Mouse (Mus musculus): ENCODE measurements around the gene C1rb. TPM values are rescaled to one million over a fixed set of nuclear protein-coding genes. Genes with fewer than 3 reads are reported as not detected.
"Not testable (repeated sequence)": the region's sequence is repeated elsewhere in the genome, so short reads cannot be mapped to it uniquely, and the experiment has no call there.

C1rb gene
- polyA plus RNA-seq, 1 experiment from 2014 or later = not detected

DNA sequence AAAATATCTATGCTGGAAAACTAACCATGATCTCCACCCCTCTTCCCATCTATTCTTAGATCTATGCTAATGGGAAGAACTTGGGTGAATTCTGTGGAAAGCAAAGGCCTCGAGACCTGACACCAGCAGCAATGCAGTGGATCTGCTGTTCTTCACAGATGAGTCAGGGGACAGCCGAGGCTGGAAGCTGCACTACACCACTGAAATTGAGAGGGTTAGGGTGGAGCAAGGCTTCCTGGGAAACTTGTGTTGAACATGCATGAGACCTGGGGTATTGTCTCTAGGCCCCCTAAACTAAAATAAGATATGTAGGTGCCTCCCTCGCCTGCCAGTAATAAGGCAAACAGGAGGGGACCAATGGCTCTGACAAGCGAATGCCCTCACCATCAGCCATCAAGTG, 8.9 kb upstream of the C1rb start:
- H3K36me3 ChIP-seq (replicated peaks) = not testable (repeated sequence)

DNA sequence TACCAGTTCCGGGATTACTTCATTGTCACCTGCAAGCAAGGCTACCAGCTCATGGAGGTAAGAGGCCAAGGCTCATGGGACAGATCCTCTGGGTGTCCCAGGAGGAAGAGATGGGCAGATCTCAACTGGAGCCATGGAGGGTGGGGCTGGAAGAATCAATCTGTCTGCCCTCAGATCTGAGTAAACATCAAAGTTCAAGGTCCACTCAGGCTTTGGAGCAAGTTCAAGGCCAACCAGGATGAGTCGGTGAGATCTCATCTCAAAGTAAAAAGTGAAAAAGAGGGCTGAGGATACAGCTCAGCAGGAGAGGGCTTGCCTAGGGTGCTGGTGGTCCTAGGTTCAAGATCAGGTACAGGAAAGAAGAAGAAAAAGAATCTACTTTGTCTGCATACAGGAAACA, 8.5 kb upstream of the C1rb start:
- not testable (repeated sequence) for H3K27me3 ChIP-seq (replicated peaks; ENCODE audit: low read depth, poor library complexity, severe bottlenecking); H3K4me3 ChIP-seq; H3K36me3 ChIP-seq (replicated peaks); DNase-seq (ENCODE audit: low spot score); H3K27ac ChIP-seq (replicated peaks); H3K9me3 ChIP-seq; H3K4me1 ChIP-seq
- WGBS = 92% methylated on average over 2 of the region's 2 CpGs

More for the DNA sequence above, 8.9 kb upstream of the C1rb start:
- not testable (repeated sequence) for H3K27me3 ChIP-seq (replicated peaks; ENCODE audit: low read depth, poor library complexity, severe bottlenecking); H3K4me3 ChIP-seq; H3K27ac ChIP-seq (replicated peaks); H3K4me1 ChIP-seq; DNase-seq (ENCODE audit: low spot score); H3K9me3 ChIP-seq
- 82% methylated on average over 4 of the region's 4 CpGs for WGBS

DNA sequence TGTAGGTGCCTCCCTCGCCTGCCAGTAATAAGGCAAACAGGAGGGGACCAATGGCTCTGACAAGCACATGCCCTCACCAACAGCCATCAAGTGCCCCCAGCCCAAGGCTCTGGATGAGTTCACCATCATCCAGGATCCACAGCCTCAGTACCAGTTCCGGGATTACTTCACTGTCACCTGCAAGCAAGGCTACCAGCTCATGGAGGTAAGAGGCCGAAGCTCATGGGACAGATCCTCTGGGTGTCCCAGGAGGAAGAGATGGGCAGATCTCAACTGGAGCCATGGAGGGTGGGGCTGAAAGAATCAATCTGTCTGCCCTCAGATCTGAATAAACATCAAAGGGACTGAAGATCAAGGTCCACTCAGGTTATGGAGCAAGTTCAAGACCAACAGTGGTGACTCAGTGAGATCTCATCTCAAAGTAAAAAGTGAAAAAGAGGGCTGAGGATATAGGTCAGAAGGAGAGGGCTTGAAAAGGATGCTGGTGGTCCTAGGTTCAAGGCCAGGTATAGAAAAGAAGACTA, 5.1 kb downstream of the C1rb start:
- H3K36me3 ChIP-seq (replicated peaks); H3K4me3 ChIP-seq; H3K27me3 ChIP-seq (replicated peaks; ENCODE audit: low read depth, poor library complexity, severe bottlenecking); H3K4me1 ChIP-seq; H3K27ac ChIP-seq (replicated peaks); H3K9me3 ChIP-seq; DNase-seq (ENCODE audit: low spot score): not testable (repeated sequence)
- 86% methylated on average over 3 of the region's 3 CpGs for WGBS

DNA sequence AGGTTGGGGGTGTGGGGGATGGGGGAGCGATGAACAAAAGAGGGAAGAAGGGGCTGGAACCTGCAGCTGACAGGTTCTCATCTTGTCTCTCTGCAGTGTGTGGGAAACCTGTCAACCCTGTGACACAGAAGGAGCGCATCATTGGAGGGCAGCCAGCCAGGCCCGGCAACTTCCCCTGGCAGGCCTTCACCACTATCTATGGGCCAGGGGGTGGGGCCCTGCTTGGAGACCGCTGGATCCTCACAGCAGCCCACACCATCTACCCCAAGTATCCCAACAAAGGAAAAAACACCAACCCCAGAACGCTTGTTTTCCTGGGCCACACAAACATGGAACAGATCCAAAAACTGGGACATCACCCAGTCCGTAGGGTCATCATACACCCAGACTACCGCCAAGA, 10.1 kb downstream of the C1rb start:
- H3K36me3 ChIP-seq (replicated peaks); H3K9me3 ChIP-seq; H3K4me1 ChIP-seq; H3K27ac ChIP-seq (replicated peaks); H3K27me3 ChIP-seq (replicated peaks; ENCODE audit: low read depth, poor library complexity, severe bottlenecking); DNase-seq (ENCODE audit: low spot score); H3K4me3 ChIP-seq: not testable (repeated sequence)
- WGBS = 93% methylated on average over 7 of the region's 7 CpGs

DNA sequence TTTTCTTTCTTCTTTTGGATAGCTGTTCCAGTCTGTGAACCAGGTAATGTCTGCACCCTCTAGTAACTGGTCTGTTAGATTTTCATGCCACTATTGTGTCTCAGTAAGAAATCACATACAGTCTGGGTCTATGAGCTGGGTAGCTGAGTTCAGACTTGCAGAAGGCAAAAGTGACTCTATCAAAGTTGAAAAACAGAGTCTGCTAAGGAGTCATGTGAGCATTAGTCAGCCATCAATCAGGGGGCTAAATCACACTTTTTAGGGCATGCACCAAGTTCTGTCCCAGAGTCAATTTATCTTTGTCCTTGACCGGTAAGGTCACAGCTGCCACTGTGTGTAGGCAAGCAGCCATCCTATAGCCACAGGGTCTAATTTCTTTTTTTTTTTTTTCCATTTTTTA, 12.1 kb downstream of the C1rb start:
- 88% methylated on average over 1 of the region's 1 CpGs for WGBS
- H3K9me3 ChIP-seq = no peaks in the 10 kb centered on the region

DNA sequence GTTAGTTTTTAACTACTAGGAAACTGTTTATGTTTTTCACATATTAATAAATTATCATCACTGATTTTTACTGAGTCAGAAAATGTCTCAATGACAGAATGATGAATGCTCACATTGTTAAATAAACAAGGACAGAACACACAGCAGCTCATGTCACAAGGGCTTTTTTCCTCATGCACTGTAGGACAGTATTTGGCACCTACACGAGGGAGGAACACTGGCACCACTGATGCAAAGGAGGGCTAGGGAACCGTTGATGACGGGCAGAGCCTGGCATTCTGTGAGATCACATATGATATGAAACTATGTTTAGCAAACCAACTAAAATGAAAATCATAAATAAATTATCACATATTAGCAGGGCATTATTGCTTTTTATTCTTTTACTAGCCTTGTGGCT, 14.8 kb downstream of the C1rb start:
- H3K9me3 ChIP-seq = no peaks in the 10 kb centered on the region
- no peaks in the 10 kb centered on the region for H3K36me3 ChIP-seq (replicated peaks)
- 87% methylated on average over 3 of the region's 3 CpGs for WGBS
- H3K27me3 ChIP-seq (replicated peaks; ENCODE audit: low read depth, poor library complexity, severe bottlenecking) = no peaks in the 10 kb centered on the region
- DNase-seq (ENCODE audit: low spot score) = no peak
- no peak overlapping the region for H3K27ac ChIP-seq (replicated peaks)
- H3K4me3 ChIP-seq = no peak overlapping the region
- H3K4me1 ChIP-seq = no peaks in the 10 kb centered on the region

More for the DNA sequence above, 12.1 kb downstream of the C1rb start:
- no peaks in the 10 kb centered on the region for H3K36me3 ChIP-seq (replicated peaks)
- no peak overlapping the region for H3K4me3 ChIP-seq
- no peaks in the 10 kb centered on the region for H3K4me1 ChIP-seq
- no peak overlapping the region for H3K27ac ChIP-seq (replicated peaks)
- DNase-seq (ENCODE audit: low spot score) = no peak
- no peaks in the 10 kb centered on the region for H3K27me3 ChIP-seq (replicated peaks; ENCODE audit: low read depth, poor library complexity, severe bottlenecking)

DNA sequence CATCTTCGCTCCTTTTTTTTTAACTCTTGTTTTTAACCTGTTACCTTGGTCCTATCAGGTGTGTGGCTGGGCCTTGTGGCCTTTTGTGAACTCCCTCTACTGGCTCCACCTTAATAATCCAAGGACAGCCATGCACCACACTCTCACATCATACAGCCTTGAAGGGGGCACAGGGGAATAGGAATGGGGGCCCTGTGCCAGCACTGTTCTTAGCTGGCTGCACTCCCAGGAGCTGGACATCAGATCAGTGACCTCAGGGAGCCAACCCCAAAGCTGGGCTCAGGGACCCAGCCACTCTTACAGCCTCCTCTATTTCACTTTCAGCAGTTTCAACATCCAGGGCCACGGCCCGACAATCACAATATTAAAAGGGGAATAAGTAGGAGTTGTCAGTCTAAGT, 15.7 kb downstream of the C1rb start:
- Histone ChIP-seq H3K27me3 (replicated peaks; ENCODE audit: low read depth, poor library complexity, severe bottlenecking) (no peaks in the 10 kb centered on the region), H3K27ac (replicated peaks) (no peak overlapping the region), H3K36me3 (replicated peaks) (no peaks in the 10 kb centered on the region), H3K4me3 (no peak overlapping the region), H3K9me3 (no peaks in the 10 kb centered on the region), H3K4me1 (no peaks in the 10 kb centered on the region)
- DNase-seq (ENCODE audit: low spot score) = no peak
- WGBS = 89% methylated on average over 3 of the region's 3 CpGs

DNA sequence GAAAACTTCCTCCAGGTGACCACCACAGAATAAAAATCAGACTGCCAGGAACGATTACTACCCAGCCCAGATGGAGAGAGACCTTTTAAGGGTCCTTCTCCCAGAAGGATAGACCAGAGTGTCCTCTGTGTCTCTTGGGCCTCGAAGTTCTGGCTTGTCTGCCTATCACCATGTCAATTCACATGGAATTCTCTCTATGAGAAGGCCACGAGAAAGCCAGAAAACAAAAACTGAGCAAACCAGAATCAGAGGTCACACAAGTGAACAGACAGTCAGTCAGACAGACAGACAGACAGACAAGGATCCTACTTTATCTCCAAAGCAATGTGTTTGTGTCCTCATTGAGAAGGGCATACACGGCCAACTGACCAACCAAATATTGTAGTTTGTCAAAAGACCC, 16.2 kb downstream of the C1rb start:
- DNase-seq (ENCODE audit: low spot score) = no peak
- Histone ChIP-seq H3K4me1 (no peaks in the 10 kb centered on the region), H3K27ac (replicated peaks) (no peak overlapping the region), H3K9me3 (no peaks in the 10 kb centered on the region), H3K36me3 (replicated peaks) (no peaks in the 10 kb centered on the region), H3K4me3 (no peak overlapping the region), H3K27me3 (replicated peaks; ENCODE audit: low read depth, poor library complexity, severe bottlenecking) (no peaks in the 10 kb centered on the region)
- WGBS = 76% methylated on average over 4 of the region's 4 CpGs

DNA sequence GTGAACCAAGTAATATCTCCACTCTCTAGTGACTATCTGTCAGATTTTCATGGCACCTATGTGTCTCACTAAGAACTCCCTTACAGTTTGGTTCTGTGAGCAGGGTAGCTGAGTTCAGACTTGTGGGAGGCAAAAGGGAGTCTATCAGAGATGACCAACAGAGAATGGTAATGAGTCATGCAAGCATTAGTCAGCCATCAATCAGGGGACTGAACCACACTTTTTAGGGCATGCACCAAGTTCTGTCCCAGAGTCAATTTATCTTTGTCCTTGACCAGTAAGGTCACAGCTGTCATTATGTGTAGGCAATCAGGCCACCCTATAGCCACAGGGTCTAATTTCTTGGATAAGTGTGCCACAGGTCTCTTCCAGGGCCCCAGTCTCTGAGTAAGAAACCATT, 18.7 kb downstream of the C1rb start:
- H3K27ac ChIP-seq (replicated peaks) = no peak overlapping the region
- H3K4me3 ChIP-seq = no peak overlapping the region
- no peak for DNase-seq (ENCODE audit: low spot score)

DNA sequence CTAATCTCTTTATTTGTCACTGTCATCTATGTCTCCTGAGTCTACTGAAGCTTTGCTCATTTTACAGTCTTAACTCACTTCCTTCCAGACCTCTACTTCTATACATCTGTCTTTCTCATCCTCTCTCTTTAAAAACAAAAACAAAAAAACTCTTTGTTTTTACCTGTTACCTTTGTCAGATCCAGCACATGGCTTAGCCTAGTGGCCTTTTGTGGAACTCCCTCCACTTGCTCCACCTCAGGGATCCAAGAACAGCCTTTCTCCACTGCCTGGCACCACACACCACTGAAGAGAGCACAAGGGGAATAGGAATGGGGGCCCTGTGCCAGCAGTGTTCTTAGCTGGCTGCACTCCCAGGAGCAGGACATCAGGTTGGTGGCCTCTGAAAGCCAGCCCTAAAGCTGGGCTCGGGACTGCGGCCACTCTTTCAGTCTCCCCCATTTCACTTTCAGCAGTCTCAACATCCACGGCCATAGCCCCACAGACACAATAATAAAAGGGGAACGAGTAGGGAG, 22.1 kb downstream of the C1rb start:
- DNase-seq (ENCODE audit: low spot score) = no peak
- Histone ChIP-seq H3K27me3 (replicated peaks; ENCODE audit: low read depth, poor library complexity, severe bottlenecking) (no peaks in the 10 kb centered on the region), H3K27ac (replicated peaks) (no peak overlapping the region), H3K4me3 (no peak overlapping the region), H3K9me3 (no peaks in the 10 kb centered on the region), H3K36me3 (replicated peaks) (no peaks in the 10 kb centered on the region), H3K4me1 (no peaks in the 10 kb centered on the region)
- 90% methylated on average over 4 of the region's 4 CpGs for WGBS

More for the DNA sequence above, 18.7 kb downstream of the C1rb start:
- no peaks in the 10 kb centered on the region for H3K4me1 ChIP-seq
- no peaks in the 10 kb centered on the region for H3K27me3 ChIP-seq (replicated peaks; ENCODE audit: low read depth, poor library complexity, severe bottlenecking)
- H3K9me3 ChIP-seq = no peaks in the 10 kb centered on the region
- no peaks in the 10 kb centered on the region for H3K36me3 ChIP-seq (replicated peaks)

DNA sequence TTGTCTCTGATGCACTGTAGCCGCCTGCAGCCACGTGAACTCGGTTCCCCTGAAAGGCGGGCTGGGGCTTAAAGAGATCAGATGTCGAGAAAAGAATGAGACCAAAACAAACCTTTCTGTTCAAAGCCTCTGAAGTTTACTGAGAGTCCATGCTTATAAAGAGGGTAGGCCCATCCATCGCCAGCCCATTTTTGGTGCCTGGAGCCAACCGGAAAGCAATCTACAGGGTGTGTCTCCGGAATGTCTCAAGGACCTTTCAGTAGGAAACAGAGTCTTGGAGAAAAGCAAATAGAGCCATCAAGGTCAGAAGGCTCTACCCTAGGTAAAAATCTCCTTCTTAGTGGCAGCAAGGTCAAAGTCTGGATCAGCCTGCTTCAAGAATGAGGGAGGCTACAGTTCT, 23.0 kb downstream of the C1rb start:
- Histone ChIP-seq H3K9me3 (no peaks in the 10 kb centered on the region), H3K4me3 (no peak overlapping the region), H3K27me3 (replicated peaks; ENCODE audit: low read depth, poor library complexity, severe bottlenecking) (no peaks in the 10 kb centered on the region), H3K36me3 (replicated peaks) (no peaks in the 10 kb centered on the region), H3K27ac (replicated peaks) (no peak overlapping the region), H3K4me1 (no peaks in the 10 kb centered on the region)
- no peak for DNase-seq (ENCODE audit: low spot score)
- 77% methylated on average over 8 of the region's 8 CpGs for WGBS

DNA sequence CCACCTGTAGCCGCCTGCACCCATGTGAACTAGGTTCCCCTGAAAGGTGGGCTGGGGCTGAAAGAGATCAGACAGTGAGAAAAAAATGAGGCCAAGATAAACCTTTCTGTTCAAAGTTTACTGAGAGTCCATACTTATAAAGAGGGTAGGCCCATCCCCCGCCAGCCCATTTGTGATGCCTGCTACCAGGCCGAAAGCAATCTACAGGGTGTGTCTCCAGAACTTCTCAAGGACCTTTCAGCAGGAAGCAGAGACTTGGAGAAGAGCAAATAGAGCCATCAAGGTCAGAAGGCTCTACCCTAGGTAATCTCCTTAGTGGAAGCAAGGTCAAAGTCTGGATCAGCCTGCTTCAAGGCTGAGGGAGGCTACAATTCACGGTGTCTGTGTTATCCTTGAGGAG, 31.9 kb downstream of the C1rb start:
- no peak overlapping the region for H3K4me3 ChIP-seq
- no peaks in the 10 kb centered on the region for H3K36me3 ChIP-seq (replicated peaks)
- WGBS = 90% methylated on average over 4 of the region's 4 CpGs
- no peak overlapping the region for H3K27ac ChIP-seq (replicated peaks)
- no peaks in the 10 kb centered on the region for H3K27me3 ChIP-seq (replicated peaks; ENCODE audit: low read depth, poor library complexity, severe bottlenecking)
- no peak for DNase-seq (ENCODE audit: low spot score)
- peaks cover 5% of the 10 kb centered on the region; the same call in 1 of the 2 replicates for H3K9me3 ChIP-seq
- no peaks in the 10 kb centered on the region for H3K4me1 ChIP-seq

DNA sequence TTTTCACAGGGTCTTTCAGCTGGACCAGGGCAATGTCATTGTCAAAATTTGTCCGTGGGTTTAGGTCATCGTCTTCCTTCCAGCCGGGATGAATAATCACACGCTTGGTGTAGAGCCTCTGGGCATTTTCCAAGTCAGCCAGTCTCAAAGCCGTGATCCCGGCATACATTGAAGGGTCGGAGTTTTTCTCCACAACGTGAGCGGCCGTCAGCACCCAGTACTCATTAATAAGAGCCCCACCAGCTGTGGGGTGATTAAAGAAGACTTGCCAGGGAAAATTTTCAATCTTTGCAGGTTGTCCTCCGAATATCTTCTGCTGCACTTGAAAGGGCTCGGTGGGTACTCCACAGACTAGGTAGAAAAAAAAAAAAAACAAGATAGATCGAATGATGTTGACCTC, 55.5 kb downstream of the C1rb start:
- Histone ChIP-seq H3K36me3 (replicated peaks) (no peaks in the 10 kb centered on the region), H3K4me3 (no peak overlapping the region), H3K4me1 (no peaks in the 10 kb centered on the region), H3K27me3 (replicated peaks; ENCODE audit: low read depth, poor library complexity, severe bottlenecking) (no peaks in the 10 kb centered on the region), H3K9me3 (0 out of 2 replicates have a peak, but pooled peaks cover 5% of the 10 kb centered on the region), H3K27ac (replicated peaks) (no peak overlapping the region)
- 87% methylated on average over 13 of the region's 13 CpGs for WGBS
- DNase-seq (ENCODE audit: low spot score) = no peak

DNA sequence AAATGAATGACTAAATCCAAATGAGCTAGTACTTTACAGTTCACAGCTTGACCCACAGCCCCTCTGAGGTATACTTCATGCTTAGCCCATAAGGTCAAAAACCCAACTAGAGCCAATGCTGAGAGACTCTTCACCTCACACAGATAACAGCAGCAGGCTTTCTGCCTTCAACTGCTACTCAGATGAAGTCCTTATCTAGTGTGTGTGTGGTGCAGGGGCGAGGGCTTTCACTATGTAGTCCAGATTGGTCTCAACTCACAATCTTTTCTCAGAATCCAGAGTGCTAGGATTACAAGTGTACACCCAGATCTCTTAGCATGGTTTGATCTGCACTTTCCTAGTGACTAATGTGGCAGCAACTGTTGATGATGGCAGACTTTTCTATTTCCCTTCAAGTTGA, 56.1 kb downstream of the C1rb start:
- H3K27me3 ChIP-seq (replicated peaks; ENCODE audit: low read depth, poor library complexity, severe bottlenecking); H3K4me1 ChIP-seq; H3K9me3 ChIP-seq; H3K27ac ChIP-seq (replicated peaks); H3K4me3 ChIP-seq; DNase-seq (ENCODE audit: low spot score); H3K36me3 ChIP-seq (replicated peaks): not testable (repeated sequence)
- 43% methylated on average over 1 of the region's 1 CpGs for WGBS

Data from embryonic facial prominence, embryonic 10.5 days (tissue).